Mouse (Mus musculus): Measurements from ENCODE around the gene Hpd. TPM values are rescaled to one million over a fixed set of nuclear protein-coding genes. Genes with fewer than 3 reads are reported as not detected.

Hpd gene
- polyA plus RNA-seq, 1 experiment from 2014 or later, result not detected

- no peak overlapping the region for H3K27ac ChIP-seq (ENCODE audit: low read length)
- WGBS, result 61% methylated on average over 9 of the region's 9 CpGs
- no peaks in the 10 kb centered on the region for H3K4me1 ChIP-seq (replicated peaks; ENCODE audit: control insufficient read depth, insufficient read depth, low read length)
- no peaks in the 10 kb centered on the region for H3K36me3 ChIP-seq (ENCODE audit: control insufficient read depth, insufficient read depth)
- H3K27me3 ChIP-seq (replicated peaks; ENCODE audit: control insufficient read depth, insufficient read depth, low read length), result no peaks in the 10 kb centered on the region
- H3K9me3 ChIP-seq (ENCODE audit: control insufficient read depth, low read length), result no peaks in the 10 kb centered on the region
- no peak overlapping the region for H3K9ac ChIP-seq (replicated peaks; ENCODE audit: low read depth, low read length)
- H3K4me3 ChIP-seq (replicated peaks; ENCODE audit: low read length), result no peak overlapping the region
- ATAC-seq, result no peak
- no peak overlapping the region for H3K4me2 ChIP-seq (ENCODE audit: low read length)
These were observed 10.2 kb upstream of the Hpd start for GRCm38 (mm10) chr5:123192606-123193150.

DNA sequence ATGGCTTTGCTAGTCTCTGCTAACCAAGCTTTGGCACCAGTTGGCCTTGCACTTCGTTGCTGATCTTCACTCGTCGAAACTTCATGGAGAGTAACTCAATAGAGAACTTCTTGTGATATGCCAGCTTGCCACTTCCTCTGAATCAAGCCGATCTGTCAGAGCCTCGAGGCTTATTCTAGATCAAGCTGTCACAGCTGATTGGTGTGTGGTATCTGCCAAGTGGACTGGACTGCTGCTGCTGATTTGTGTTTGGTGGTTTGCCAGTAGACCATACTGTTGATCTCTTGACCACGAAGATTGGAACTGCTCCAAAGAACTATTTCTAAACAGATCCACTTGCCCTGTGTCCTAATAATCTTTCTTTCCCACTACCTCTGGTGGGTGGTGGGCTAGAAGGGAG is 8.9 kb upstream of the Hpd start:
- no peak overlapping the region for H3K27ac ChIP-seq (ENCODE audit: low read length)
- no peak overlapping the region for H3K9ac ChIP-seq (replicated peaks; ENCODE audit: low read depth, low read length)
- H3K4me3 ChIP-seq (replicated peaks; ENCODE audit: low read length), result no peak overlapping the region
- H3K27me3 ChIP-seq (replicated peaks; ENCODE audit: control insufficient read depth, insufficient read depth, low read length), result no peaks in the 10 kb centered on the region
- no peak for ATAC-seq
- 80% methylated on average over 6 of the region's 6 CpGs for WGBS
- H3K4me2 ChIP-seq (ENCODE audit: low read length), result no peak overlapping the region
- H3K36me3 ChIP-seq (ENCODE audit: control insufficient read depth, insufficient read depth), result no peaks in the 10 kb centered on the region
- no peaks in the 10 kb centered on the region for H3K9me3 ChIP-seq (ENCODE audit: control insufficient read depth, low read length)
- no peaks in the 10 kb centered on the region for H3K4me1 ChIP-seq (replicated peaks; ENCODE audit: control insufficient read depth, insufficient read depth, low read length)

GRCm38 (mm10) chr5:123190912-123191311 is 8.4 kb upstream of the Hpd start:
- ATAC-seq, result no peak
- Histone ChIP-seq H3K4me1 (replicated peaks; ENCODE audit: control insufficient read depth, insufficient read depth, low read length) (peaks cover 2% of the 10 kb centered on the region; the same call in 1 of the 2 replicates), H3K4me2 (ENCODE audit: low read length) (no peak overlapping the region), H3K9ac (replicated peaks; ENCODE audit: low read depth, low read length) (no peak overlapping the region), H3K9me3 (ENCODE audit: control insufficient read depth, low read length) (no peaks in the 10 kb centered on the region), H3K27me3 (replicated peaks; ENCODE audit: control insufficient read depth, insufficient read depth, low read length) (no peaks in the 10 kb centered on the region), H3K36me3 (ENCODE audit: control insufficient read depth, insufficient read depth) (no peaks in the 10 kb centered on the region), H3K27ac (ENCODE audit: low read length) (no peak overlapping the region), H3K4me3 (replicated peaks; ENCODE audit: low read length) (no peak overlapping the region)
- 68% methylated on average over 3 of the region's 3 CpGs for WGBS

- H3K36me3 ChIP-seq (ENCODE audit: control insufficient read depth, insufficient read depth), result no peaks in the 10 kb centered on the region
- ATAC-seq, result no peak
- H3K27me3 ChIP-seq (replicated peaks; ENCODE audit: control insufficient read depth, insufficient read depth, low read length), result no peaks in the 10 kb centered on the region
- H3K9ac ChIP-seq (replicated peaks; ENCODE audit: low read depth, low read length), result no peak overlapping the region
- H3K9me3 ChIP-seq (ENCODE audit: control insufficient read depth, low read length), result no peaks in the 10 kb centered on the region
- H3K27ac ChIP-seq (ENCODE audit: low read length), result no peak overlapping the region
- H3K4me1 ChIP-seq (replicated peaks; ENCODE audit: control insufficient read depth, insufficient read depth, low read length), result peaks cover 6% of the 10 kb centered on the region; the same call in 1 of the 2 replicates
- 93% methylated on average over 3 of the region's 3 CpGs for WGBS
- no peak overlapping the region for H3K4me3 ChIP-seq (replicated peaks; ENCODE audit: low read length)
- H3K4me2 ChIP-seq (ENCODE audit: low read length), result no peak overlapping the region
These were observed 4.8 kb upstream of the Hpd start for GRCm38 (mm10) chr5:123187306-123187705.

GRCm38 (mm10) chr5:123185966-123186365 is 3.4 kb upstream of the Hpd start:
- no peak overlapping the region for H3K4me3 ChIP-seq (replicated peaks; ENCODE audit: low read length)
- 55% methylated on average over 6 of the region's 6 CpGs for WGBS

DNA sequence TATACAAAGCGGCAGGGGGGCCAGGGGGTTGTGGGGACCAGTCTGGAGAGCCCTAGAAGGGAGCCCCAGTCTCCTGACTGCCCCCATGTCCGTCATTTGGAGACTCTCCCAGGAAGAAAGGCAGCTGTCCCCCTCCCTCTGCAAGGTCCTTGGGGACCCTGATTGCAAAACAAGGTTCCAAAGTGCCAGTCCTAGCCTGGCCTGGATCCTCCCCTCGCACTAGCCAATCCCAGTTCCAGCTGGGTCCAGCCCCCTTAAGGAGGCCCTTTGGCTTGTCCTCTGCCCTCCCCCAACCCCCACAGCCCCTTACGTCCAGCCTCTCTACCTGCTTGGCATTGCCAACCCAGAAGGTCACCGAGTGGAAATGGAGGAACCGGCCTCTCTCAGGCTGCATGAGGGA is 991 bp downstream of the Hpd start:
- ATAC-seq, result no peak
- 74% methylated on average over 6 of the region's 6 CpGs for WGBS
- H3K4me2 ChIP-seq (ENCODE audit: low read length), result no peak overlapping the region
- H3K9ac ChIP-seq (replicated peaks; ENCODE audit: low read depth, low read length), result no peak overlapping the region
- no peaks in the 10 kb centered on the region for H3K27me3 ChIP-seq (replicated peaks; ENCODE audit: control insufficient read depth, insufficient read depth, low read length)
- H3K27ac ChIP-seq (ENCODE audit: low read length), result no peak overlapping the region
- H3K36me3 ChIP-seq (ENCODE audit: control insufficient read depth, insufficient read depth), result no peaks in the 10 kb centered on the region
- peaks cover 6% of the 10 kb centered on the region; the same call in 1 of the 2 replicates for H3K4me1 ChIP-seq (replicated peaks; ENCODE audit: control insufficient read depth, insufficient read depth, low read length)
- no peak overlapping the region for H3K4me3 ChIP-seq (replicated peaks; ENCODE audit: low read length)
- no peaks in the 10 kb centered on the region for H3K9me3 ChIP-seq (ENCODE audit: control insufficient read depth, low read length)

More at GRCm38 (mm10) chr5:123185966-123186365, 3.4 kb upstream of the Hpd start:
- no peaks in the 10 kb centered on the region for H3K36me3 ChIP-seq (ENCODE audit: control insufficient read depth, insufficient read depth)
- no peaks in the 10 kb centered on the region for H3K27me3 ChIP-seq (replicated peaks; ENCODE audit: control insufficient read depth, insufficient read depth, low read length)
- H3K9me3 ChIP-seq (ENCODE audit: control insufficient read depth, low read length), result no peaks in the 10 kb centered on the region
- no peak overlapping the region for H3K27ac ChIP-seq (ENCODE audit: low read length)
- H3K9ac ChIP-seq (replicated peaks; ENCODE audit: low read depth, low read length), result no peak overlapping the region
- peaks cover 6% of the 10 kb centered on the region; the same call in 1 of the 2 replicates for H3K4me1 ChIP-seq (replicated peaks; ENCODE audit: control insufficient read depth, insufficient read depth, low read length)
- no peak overlapping the region for H3K4me2 ChIP-seq (ENCODE audit: low read length)
- no peak for ATAC-seq

- Histone ChIP-seq H3K4me2 (ENCODE audit: low read length) (no peak overlapping the region), H3K27ac (ENCODE audit: low read length) (no peak overlapping the region), H3K36me3 (ENCODE audit: control insufficient read depth, insufficient read depth) (no peaks in the 10 kb centered on the region), H3K4me3 (replicated peaks; ENCODE audit: low read length) (no peak overlapping the region), H3K9ac (replicated peaks; ENCODE audit: low read depth, low read length) (no peak overlapping the region), H3K4me1 (replicated peaks; ENCODE audit: control insufficient read depth, insufficient read depth, low read length) (0 out of 2 replicates have a peak, but pooled peaks cover 2% of the 10 kb centered on the region), H3K27me3 (replicated peaks; ENCODE audit: control insufficient read depth, insufficient read depth, low read length) (no peaks in the 10 kb centered on the region), H3K9me3 (ENCODE audit: control insufficient read depth, low read length) (no peaks in the 10 kb centered on the region)
- no peak for ATAC-seq
- WGBS, result 95% methylated on average over 15 of the region's 15 CpGs
These were observed 2.1 kb downstream of the Hpd start for GRCm38 (mm10) chr5:123180390-123180789.

GRCm38 (mm10) chr5:123178792-123179191 is 3.7 kb downstream of the Hpd start:
- no peak overlapping the region for H3K4me2 ChIP-seq (ENCODE audit: low read length)
- H3K36me3 ChIP-seq (ENCODE audit: control insufficient read depth, insufficient read depth), result no peaks in the 10 kb centered on the region
- no peak overlapping the region for H3K4me3 ChIP-seq (replicated peaks; ENCODE audit: low read length)
- H3K9ac ChIP-seq (replicated peaks; ENCODE audit: low read depth, low read length), result no peak overlapping the region
- 92% methylated on average over 5 of the region's 5 CpGs for WGBS
- no peak overlapping the region for H3K27ac ChIP-seq (ENCODE audit: low read length)
- H3K9me3 ChIP-seq (ENCODE audit: control insufficient read depth, low read length), result no peaks in the 10 kb centered on the region
- ATAC-seq, result no peak
- no peaks in the 10 kb centered on the region for H3K4me1 ChIP-seq (replicated peaks; ENCODE audit: control insufficient read depth, insufficient read depth, low read length)
- H3K27me3 ChIP-seq (replicated peaks; ENCODE audit: control insufficient read depth, insufficient read depth, low read length), result no peaks in the 10 kb centered on the region

DNA sequence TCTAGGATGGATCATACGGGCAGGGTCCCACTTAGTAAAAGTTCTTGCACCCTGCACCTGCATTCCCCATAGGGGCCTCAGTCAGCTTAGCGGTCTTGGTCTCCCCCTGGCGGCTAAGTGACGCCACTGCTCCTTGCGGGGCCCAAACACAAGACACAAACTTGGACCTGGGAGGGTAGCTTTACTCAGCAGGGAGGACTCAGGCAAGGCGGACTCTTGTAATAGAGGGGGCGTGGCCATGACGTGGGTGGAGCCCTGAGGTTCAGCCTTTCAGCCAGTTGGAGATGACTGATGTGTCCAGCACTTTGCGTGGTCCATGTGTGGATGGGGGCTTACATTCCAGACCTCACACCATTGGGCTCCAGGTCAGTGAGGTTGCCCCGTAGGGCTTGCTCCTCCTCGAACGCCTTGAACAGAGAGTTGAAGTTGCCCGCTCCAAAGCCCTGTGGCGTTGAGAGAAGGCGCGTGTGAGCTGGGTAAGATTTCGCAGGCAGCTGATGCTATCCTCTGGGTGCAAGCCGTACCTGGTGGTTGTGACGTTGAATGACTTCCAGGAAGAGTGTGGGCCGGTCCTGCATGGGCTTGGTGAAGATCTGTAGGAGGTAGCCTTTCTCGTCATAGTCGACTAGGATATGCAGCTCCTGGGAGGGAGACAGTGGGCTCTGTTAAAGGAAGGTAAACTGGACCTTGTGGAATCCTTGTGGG is 10.7 kb downstream of the Hpd start:
- ATAC-seq, result peak; percentile 74; the same call in 1 of the 2 replicates
- H3K4me1 ChIP-seq (replicated peaks; ENCODE audit: control insufficient read depth, insufficient read depth, low read length), result no peaks in the 10 kb centered on the region
- H3K27ac ChIP-seq (ENCODE audit: low read length), result no peak overlapping the region
- H3K4me2 ChIP-seq (ENCODE audit: low read length), result peak overlapping the region; percentile 31
- H3K36me3 ChIP-seq (ENCODE audit: control insufficient read depth, insufficient read depth), result no peaks in the 10 kb centered on the region
- H3K9me3 ChIP-seq (ENCODE audit: control insufficient read depth, low read length), result no peaks in the 10 kb centered on the region
- WGBS, result 15% methylated on average over 22 of the region's 22 CpGs
- H3K4me3 ChIP-seq (replicated peaks; ENCODE audit: low read length), result no peak overlapping the region
- no peak overlapping the region for H3K9ac ChIP-seq (replicated peaks; ENCODE audit: low read depth, low read length)
- no peaks in the 10 kb centered on the region for H3K27me3 ChIP-seq (replicated peaks; ENCODE audit: control insufficient read depth, insufficient read depth, low read length)

All from forebrain, embryonic 16.5 days (tissue).